Mouse (Mus musculus) kidney, adult 2 months (tissue): ENCODE results near the gene Adat3.

ENCODE experiments used
- CTCF ChIP-seq: fragments of 200-500 bp; conservative IDR thresholded peaks from 2 replicates; pipeline ENCODE4 v1.5.1; 2011; ENCODE audit warnings: low read depth, mild to moderate bottlenecking, control low read depth, low read length, moderate library complexity, mixed read lengths; ENCODE audit not compliant: insufficient read depth, insufficient read length
- POLR2A ChIP-seq: fragments of 200-500 bp; IDR thresholded peaks from one replicate; pipeline ENCODE4 v1.6.1; 2011; ENCODE audit warnings: low read depth, low read length, control low read depth

DNA sequence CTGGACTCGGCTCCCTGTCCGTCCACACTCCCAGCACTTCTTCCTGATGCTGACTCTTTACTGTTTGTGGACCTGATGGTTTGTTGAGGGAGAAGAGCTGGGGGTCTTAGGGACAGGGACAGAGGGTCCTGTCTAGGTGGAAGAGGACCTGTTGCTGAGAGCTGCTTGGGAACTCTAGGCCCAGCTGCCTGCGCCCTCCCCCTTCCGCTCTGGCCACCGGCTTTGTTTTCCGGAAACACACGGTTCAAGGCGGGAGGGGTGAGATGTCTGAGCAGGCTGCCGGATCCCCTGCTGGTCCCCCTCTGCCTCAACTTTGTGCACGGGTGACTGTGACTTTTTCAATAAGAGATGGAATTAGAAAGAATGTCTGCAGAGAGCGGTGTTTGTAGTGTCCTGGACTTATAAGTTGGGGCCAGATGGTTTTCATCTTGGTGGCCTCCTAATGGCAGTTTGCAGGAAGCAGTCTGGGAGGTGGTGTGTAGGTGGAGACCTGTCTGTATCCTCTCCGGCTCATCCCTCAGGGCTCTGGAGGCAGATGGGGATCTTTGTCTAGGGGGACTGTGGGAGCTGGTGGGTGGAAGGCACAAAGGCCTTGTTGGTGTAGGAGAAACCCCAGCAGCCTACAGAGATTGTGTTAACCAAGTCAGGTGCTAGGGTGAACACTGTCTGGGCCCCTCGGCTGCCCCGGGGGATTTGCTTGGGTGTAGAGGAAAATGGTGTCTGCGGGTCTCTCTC, 20.9 kb downstream of the Adat3 start:
- no peak for TF ChIP-seq POLR2A
- no peak for TF ChIP-seq CTCF
